Mouse (Mus musculus) left cerebral cortex, postnatal 25 days (tissue): Measurements from ENCODE around the gene Nploc4. TPM values are rescaled to one million over a fixed set of nuclear protein-coding genes. Genes with fewer than 3 reads are reported as not detected.
"Not testable (repeated sequence)": the region's sequence is repeated elsewhere in the genome, so short reads cannot be mapped to it uniquely, and the experiment has no call there.

Experiments used
- DNase-seq, 2 experiments: peaks; one replicate each; pipeline ENCODE4 v3.0.0; 2022; ENCODE audit warnings: low spot score in 2 of 2, mixed read lengths in 1 of 2
- intact Hi-C: fragments of 180-260 bp; cut with DNase I; formaldehyde crosslinking; loops from one replicate; pipeline ENCODE4 v1.15.1; 2025
- microRNA-seq, 2 experiments: library from miRNA; unstranded; fragments of <30 nt; microRNA quantifications; one replicate each; pipeline ENCODE4 v1.2.0; 2022
- total RNA-seq, 2 experiments: library from RNA; stranded (reverse); gene quantifications; 2 replicates each; pipeline ENCODE4 v1.2.3; 2021

Gene Nploc4
- total RNA-seq, 2 experiments from 2014 or later, result 67.5 to 71.1 TPM

- intact Hi-C loops, DNase-seq: not testable (repeated sequence)
Measured at GRCm38 (mm10) chr11:120346383-120347034, 91.0 kb downstream of the Nploc4 start.

- intact Hi-C loops, result loop anchor here (2.0 kb wide), 1 partner anchor 34 kb away; no protein-coding TSS in a partner anchor
- DNase-seq, result no peak
Measured at GRCm38 (mm10) chr11:120345067-120345681, 92.3 kb downstream of the Nploc4 start.

DNA sequence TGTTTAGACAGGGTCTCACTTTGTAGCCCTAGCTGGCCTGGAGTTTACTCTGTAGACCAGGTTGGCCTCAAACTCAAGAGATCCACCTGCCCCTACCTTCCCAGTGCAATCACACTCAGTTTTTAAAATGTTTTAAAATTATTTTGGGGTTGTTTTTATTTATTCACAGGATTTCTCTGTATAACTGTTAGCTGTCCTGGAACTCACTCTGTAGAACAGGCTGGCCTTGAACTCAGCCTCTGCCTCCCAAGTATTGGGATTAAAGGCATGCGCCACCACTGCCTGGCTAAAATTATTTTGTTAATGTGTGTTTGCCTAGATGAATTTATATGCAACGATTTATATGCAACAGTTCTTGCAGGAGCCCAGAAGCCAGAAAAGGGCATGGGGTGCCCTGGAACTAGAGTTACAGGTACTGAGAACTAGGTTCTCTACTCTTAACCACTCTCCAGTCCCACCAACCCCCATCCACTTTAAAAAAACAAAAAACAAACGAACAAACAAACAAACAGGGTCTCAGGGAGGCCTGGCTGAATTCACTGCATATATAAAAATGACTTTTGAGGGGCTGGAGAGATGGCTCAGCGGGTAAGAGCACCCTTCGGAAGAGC lies 93.1 kb downstream of the Nploc4 start:
- intact Hi-C loops, result loop anchor here (2.0 kb wide), 1 partner anchor 34 kb away; no protein-coding TSS in a partner anchor
- no peak for DNase-seq

DNA sequence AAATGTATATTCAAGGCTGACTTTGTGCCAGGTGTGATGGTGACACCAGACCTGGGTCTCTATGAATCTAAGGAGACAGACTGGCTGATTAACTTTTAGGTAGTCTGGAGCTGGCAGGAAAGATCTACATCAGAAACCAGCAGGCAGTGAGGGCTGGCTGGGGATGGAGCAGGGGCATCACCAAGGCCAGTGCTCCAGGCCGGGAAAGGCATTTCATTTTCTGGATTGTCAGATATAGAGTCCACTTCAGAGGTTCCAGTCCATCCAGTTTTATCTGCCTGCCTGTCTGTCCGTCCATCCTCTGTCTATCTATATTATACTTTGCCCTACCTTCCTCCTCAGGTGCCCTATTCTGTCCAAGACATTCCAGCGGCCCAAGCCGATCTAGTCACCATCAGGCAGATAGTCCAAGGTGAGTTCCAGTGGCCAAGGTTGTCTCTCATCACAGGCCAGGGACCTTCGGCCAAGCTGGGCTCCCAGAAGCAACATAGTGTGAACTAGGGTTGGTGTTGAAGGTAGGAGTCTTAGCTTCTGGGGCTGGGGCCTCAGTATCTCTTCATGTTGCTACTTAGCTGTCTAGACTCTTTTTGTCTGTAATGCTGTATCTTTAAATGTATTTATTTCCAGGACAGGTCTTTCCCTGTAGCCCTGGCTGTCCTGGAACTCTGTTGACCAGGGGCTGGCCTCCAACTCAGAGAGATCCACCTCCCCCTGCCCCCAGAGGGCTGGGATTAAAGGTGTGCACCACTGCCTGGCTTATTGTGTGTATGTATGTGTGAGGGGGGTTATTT lies 93.8 kb downstream of the Nploc4 start:
- intact Hi-C loops, result loop anchor here (2.0 kb wide), 1 partner anchor 33 kb away; no protein-coding TSS in a partner anchor
- DNase-seq, result no peak

DNA sequence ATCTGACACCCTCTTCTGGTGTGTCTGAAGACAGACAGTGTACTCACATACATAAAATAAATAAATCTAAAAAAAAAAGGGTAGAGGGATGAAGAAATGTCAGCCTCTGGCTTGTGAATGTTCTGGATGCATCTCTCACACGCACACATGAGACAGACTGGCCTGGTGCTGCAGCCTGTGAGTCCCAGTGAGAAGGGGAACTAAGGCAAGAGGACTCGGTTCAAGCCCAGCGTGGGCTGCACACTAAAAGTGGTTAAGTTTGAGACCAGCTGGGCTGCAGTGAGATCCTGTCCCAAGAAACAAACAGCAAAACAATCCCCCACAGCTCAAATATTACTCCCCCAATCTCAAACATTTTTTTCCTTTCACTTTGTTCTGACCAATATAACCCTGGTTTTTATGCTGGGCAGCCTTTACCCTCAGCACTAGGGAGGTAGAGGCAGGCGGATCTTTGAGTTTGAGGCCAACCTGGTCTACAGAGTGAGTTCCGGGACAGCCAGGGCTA lies 94.8 kb downstream of the Nploc4 start:
- DNase-seq, result no peak
- intact Hi-C loops, result no loop called here

GRCm38 (mm10) chr11:120341661-120342060 lies 95.8 kb downstream of the Nploc4 start:
- no peak for DNase-seq
- intact Hi-C loops, result no loop called here

DNA sequence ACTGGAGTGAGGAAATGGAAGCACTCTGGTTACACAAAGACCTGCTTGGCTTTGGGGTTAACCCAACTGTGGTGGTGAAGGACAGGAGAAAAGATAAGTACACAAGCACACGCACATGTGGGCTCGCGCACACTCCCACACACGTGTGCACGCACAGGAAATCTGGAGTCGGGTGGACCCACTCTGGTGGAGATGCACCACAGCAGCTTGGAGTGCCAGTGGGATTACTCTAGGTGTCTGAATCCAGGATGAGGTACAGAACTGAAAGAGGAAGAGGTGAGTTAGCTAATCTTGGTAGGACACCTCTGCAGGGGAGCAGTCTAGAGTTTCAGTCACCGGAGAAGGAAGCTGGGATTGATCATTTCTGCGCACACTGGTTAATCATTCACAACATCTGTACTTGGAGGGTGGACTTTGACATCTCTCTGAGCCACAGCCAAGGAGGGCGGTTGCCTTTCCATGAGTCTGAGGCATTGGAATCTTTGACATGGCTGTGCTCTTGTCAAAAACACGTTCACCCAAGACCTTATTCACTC lies 97.5 kb downstream of the Nploc4 start:
- intact Hi-C loops, result no loop called here
- no peak for DNase-seq

DNA sequence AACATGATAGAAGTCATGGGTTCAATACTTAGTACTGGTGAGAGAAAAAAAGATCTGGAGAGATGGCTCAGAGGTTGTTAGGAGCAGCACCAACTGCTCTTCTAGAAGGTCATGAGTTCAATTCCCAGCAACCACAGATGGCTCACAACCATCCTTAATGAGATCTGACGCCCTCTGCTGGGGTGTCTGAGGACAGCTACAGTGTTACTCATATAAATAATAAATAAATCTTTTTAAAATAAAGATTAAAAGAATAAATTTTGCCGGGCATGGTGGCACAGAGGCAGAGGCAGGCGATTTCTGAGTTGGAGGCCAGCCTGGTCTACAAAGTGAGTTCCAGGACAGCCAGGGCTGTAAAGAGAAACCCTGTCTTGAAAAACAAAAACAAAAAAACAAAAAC lies 98.7 kb downstream of the Nploc4 start:
- DNase-seq, result no peak
- intact Hi-C loops, result no loop called here

DNA sequence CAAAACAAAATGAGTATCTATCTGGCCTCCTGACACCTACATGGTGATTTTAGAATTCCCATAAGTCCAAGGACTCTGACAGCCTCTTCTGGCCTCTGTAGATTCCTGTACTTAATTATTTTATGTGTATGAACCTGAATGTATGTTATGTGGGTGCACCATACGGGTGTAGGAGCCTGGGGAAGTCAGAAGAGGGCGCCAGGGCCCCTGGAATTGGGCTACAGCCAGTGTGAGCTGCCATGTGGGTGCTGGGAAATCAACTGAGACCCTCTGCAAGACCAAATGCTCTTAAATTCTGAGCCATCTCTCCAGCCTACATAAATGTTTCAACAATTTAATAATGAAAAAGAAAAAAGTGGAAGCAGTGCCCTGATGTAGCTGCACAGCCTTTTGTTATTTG lies 100.1 kb downstream of the Nploc4 start:
- intact Hi-C loops, result no loop called here
- DNase-seq, result no peak

DNA sequence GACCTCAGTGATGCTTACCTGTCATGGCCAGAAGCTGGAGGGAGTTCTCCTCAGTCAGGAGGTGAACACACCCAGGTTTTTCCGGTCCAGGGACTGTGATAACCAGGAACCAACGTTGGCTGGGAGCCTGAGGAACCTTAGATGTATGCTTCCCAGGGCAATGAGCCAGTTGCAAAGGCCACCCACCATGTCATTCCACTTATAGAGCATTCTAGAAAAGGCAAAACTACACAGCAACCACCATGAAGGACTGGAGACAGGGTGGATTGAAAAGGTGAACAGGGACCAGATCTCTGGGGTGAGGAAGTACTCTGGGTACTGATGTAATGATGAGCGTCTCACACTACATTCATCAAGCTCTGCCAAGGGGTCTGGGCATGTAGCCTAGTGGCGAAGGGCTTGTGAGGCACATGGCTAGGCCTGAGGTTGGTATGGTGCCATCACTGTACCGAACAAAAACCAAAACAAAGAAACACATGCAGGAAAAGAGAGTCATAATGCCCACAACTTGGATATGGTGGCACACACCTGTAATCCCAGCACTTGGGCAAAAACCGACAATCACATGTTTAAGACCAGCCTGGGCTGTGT lies 102.0 kb downstream of the Nploc4 start:
- DNase-seq, result no peak
- intact Hi-C loops, result no loop called here

Small RNA genes within 50 kb of the gene (microRNA-seq; reads per million reads assigned to microRNA genes)
- gene Gm23419 (0 reads per million in 2 experiments), gene Mir6935 (1.5 to 2.7 reads per million in 2 experiments)

Other genes starting within 250 kb of the Nploc4 start
- gene Bahcc1, start 204.8 kb downstream of the Nploc4 start, total RNA-seq, result 10 to 100 TPM; 16.3 to 21.9 TPM
- gene Actg1, start 89.2 kb downstream of the Nploc4 start, total RNA-seq, result 1,000 to 10,000 TPM; 1,262 to 1,272 TPM
- under 1 TPM in 1 of 2 experiments, not detected in 1; 0.21 TPM for gene Fscn2, start 76.2 kb downstream of the Nploc4 start, total RNA-seq
- gene Faap100, start 58.9 kb downstream of the Nploc4 start, total RNA-seq, result 10 to 100 TPM; 15.3 to 16.3 TPM
- gene Tspan10, start 4.9 kb upstream of the Nploc4 start, total RNA-seq, result 1 to 10 TPM; 2.8 to 5.8 TPM
- under 1 TPM in 1 of 2 experiments, not detected in 1; 0.18 TPM for gene Pde6g, start 15.8 kb upstream of the Nploc4 start, total RNA-seq
- gene Oxld1, start 20.4 kb upstream of the Nploc4 start, total RNA-seq, result 10 to 100 TPM; 12.6 to 15.9 TPM
- 10 to 100 TPM; 21.5 to 29.0 TPM for gene Ccdc137, start 20.4 kb upstream of the Nploc4 start, total RNA-seq
- gene Arl16, start 29.9 kb upstream of the Nploc4 start, total RNA-seq, result 10 to 100 TPM; 56.7 to 58.1 TPM
- 10 to 100 TPM; 72.6 to 75.2 TPM for gene Mrpl12, start 46.9 kb upstream of the Nploc4 start, total RNA-seq
- 10 to 100 TPM; 18.4 to 20.5 TPM for gene Slc25a10, start 54.1 kb upstream of the Nploc4 start, total RNA-seq
- gene Gcgr, start 93.0 kb upstream of the Nploc4 start, total RNA-seq, result not detected
- 10 to 100 TPM; 88.2 to 93.6 TPM for gene Mcrip1, start 112.0 kb upstream of the Nploc4 start, total RNA-seq
- gene Ppp1r27, start 113.4 kb upstream of the Nploc4 start, total RNA-seq, result not detected
- gene P4hb, start 135.5 kb upstream of the Nploc4 start, total RNA-seq, result 100 to 1,000 TPM; 125 to 127 TPM
- 100 to 1,000 TPM; 340 to 344 TPM for gene Arhgdia, start 143.9 kb upstream of the Nploc4 start, total RNA-seq
- gene Alyref, start 160.7 kb upstream of the Nploc4 start, total RNA-seq, result 10 to 100 TPM; 59.9 to 61.2 TPM
- 10 to 100 TPM; 93.2 to 94.8 TPM for gene Anapc11, start 160.7 kb upstream of the Nploc4 start, total RNA-seq
- gene Npb, start 170.8 kb upstream of the Nploc4 start, total RNA-seq, result not detected
- gene Pcyt2, start 180.2 kb upstream of the Nploc4 start, total RNA-seq, result 100 to 1,000 TPM; 120 to 141 TPM
- gene Sirt7, start 187.5 kb upstream of the Nploc4 start, total RNA-seq, result 10 to 100 TPM; 37.8 TPM
- 10 to 100 TPM; 91.5 to 98.4 TPM for gene Mafg, start 195.9 kb upstream of the Nploc4 start, total RNA-seq
- gene Pycr1, start 206.1 kb upstream of the Nploc4 start, total RNA-seq, result 1 to 10 TPM; 1.4 to 2.1 TPM
- 1 to 10 TPM; 7.4 to 8.6 TPM for gene Myadml2, start 210.4 kb upstream of the Nploc4 start, total RNA-seq
- 1 to 10 TPM; 4.1 to 4.7 TPM for gene Notum, start 223.5 kb upstream of the Nploc4 start, total RNA-seq
- 10 to 100 TPM; 51.2 to 53.1 TPM for gene Aspscr1, start 235.3 kb upstream of the Nploc4 start, total RNA-seq